Comparison of ENCODE assay signal across 8 mouse cellular contexts in genomic region chr9:115623948-115624347, GRCm38 (mm10).
A peak's percentile ranks its signal among the peaks of the same experiment; 100 is the strongest.
DNase-seq lines count a peak whose midpoint lies in the region; ATAC-seq and TF ChIP-seq lines count a peak whose summit lies in the region.

No protein-coding gene starts in this region.

- 0 out of 2 replicates have a peak, but pooled peaks have one; percentile 15 for TF ChIP-seq CTCF in lung, adult 2 months (IDR thresholded peaks at IDR 0.05; ENCODE audit: insufficient read depth, low read length)
- TF ChIP-seq CTCF in thymus, adult 2 months (IDR thresholded peaks at IDR 0.05; ENCODE audit: borderline replicate concordance, control insufficient read depth, extremely low read depth, insufficient read depth, low read length, poor library complexity): no peak

- H3K9me3 ChIP-seq in hindbrain, embryonic 10.5 days: no peaks in the 10 kb centered on the region
- H3K9me3 ChIP-seq in hindbrain, embryonic 14.5 days (ENCODE audit: control insufficient read depth, low read length): no peaks in the 10 kb centered on the region

- 65% methylated on average over 5 of the region's 5 CpGs for WGBS in hindbrain, embryonic 10.5 days
- WGBS in hindbrain, embryonic 14.5 days: 64% methylated on average over 5 of the region's 5 CpGs
- 15% methylated on average over 5 of the region's 5 CpGs for WGBS in lung, adult 2 months
- WGBS in thymus, adult 2 months: 4% methylated on average over 5 of the region's 5 CpGs

- no peaks in the 10 kb centered on the region for H3K27me3 ChIP-seq in hindbrain, embryonic 10.5 days (ENCODE audit: insufficient read depth, poor library complexity, severe bottlenecking)
- no peaks in the 10 kb centered on the region for H3K27me3 ChIP-seq in hindbrain, embryonic 14.5 days (ENCODE audit: control insufficient read depth, insufficient read depth, low read length)
- H3K27me3 ChIP-seq in thymus, adult 2 months (ENCODE audit: control insufficient read depth, insufficient read depth, low read length): no peaks in the 10 kb centered on the region

- peak; percentile 13 for DNase-seq in hindbrain, embryonic 10.5 days (ENCODE audit: low spot score)
- DNase-seq in hindbrain, embryonic 14.5 days (ENCODE audit: low spot score): no peak
- peak; percentile 32 for DNase-seq in embryo, embryonic 10.5 days (ENCODE audit: low spot score)
- no peak for DNase-seq in lung, adult 2 months
- DNase-seq in thymus, adult 2 months: peak; percentile 58
- DNase-seq in retina, postnatal 1 day: no peak
- DNase-seq in right cerebral cortex, postnatal 4 days: no peak
- no peak for DNase-seq in right cerebral cortex, postnatal 10 days (ENCODE audit: low spot score in 2 of 2)

- H3K36me3 ChIP-seq in hindbrain, embryonic 10.5 days: no peaks in the 10 kb centered on the region
- H3K36me3 ChIP-seq in hindbrain, embryonic 14.5 days (replicated peaks; ENCODE audit: control insufficient read depth, insufficient read depth): no peaks in the 10 kb centered on the region
- no peaks in the 10 kb centered on the region for H3K36me3 ChIP-seq in thymus, adult 2 months (ENCODE audit: control insufficient read depth, insufficient read depth, low read length)

- no peak for ATAC-seq in hindbrain, embryonic 14.5 days (ENCODE audit: low FRiP score)

- H3K9ac ChIP-seq in hindbrain, embryonic 14.5 days: no peak overlapping the region

- no peak for TF ChIP-seq POLR2A in lung, adult 2 months (IDR thresholded peaks at IDR 0.05; ENCODE audit: borderline replicate concordance, extremely low read depth, low read depth, low read length)
- 0 out of 2 replicates have a peak, but pooled peaks have one; percentile 14 for TF ChIP-seq POLR2A in thymus, adult 2 months (IDR thresholded peaks at IDR 0.05; ENCODE audit: control insufficient read depth, extremely low read depth, insufficient read depth, low read length, poor library complexity)

- H3K27ac ChIP-seq in hindbrain, embryonic 10.5 days: no peak overlapping the region
- H3K27ac ChIP-seq in hindbrain, embryonic 14.5 days: no peak overlapping the region
- H3K27ac ChIP-seq in thymus, adult 2 months (ENCODE audit: control insufficient read depth, insufficient read depth, low read length): peak overlapping the region; percentile 85

- H3K4me3 ChIP-seq in hindbrain, embryonic 10.5 days: no peak overlapping the region
- H3K4me3 ChIP-seq in hindbrain, embryonic 14.5 days (replicated peaks; ENCODE audit: low read length): no peak overlapping the region
- H3K4me3 ChIP-seq in lung, adult 2 months (replicated peaks; ENCODE audit: extremely low read depth, low read depth, low read length): no peak overlapping the region
- H3K4me3 ChIP-seq in thymus, adult 2 months (ENCODE audit: control insufficient read depth, insufficient read depth, low read length): no peak overlapping the region

- peaks cover 8% of the 10 kb centered on the region; the same call in 1 of the 2 replicates for H3K4me1 ChIP-seq in hindbrain, embryonic 10.5 days (replicated peaks)
- H3K4me1 ChIP-seq in hindbrain, embryonic 14.5 days (replicated peaks; ENCODE audit: control insufficient read depth, insufficient read depth, low read length): no peaks in the 10 kb centered on the region
- H3K4me1 ChIP-seq in lung, adult 2 months (ENCODE audit: control insufficient read depth, insufficient read depth, low read length): peaks cover 5% of the 10 kb centered on the region; the same call in 1 of the 2 replicates
- H3K4me1 ChIP-seq in thymus, adult 2 months (replicated peaks; ENCODE audit: control insufficient read depth, insufficient read depth, low read length): peaks cover 38% of the 10 kb centered on the region

- no peak overlapping the region for H3K4me2 ChIP-seq in hindbrain, embryonic 14.5 days (replicated peaks)

Comparison
In these comparisons a context has a peak if more than half of its experiments do, and no peak if none do; other contexts are left out.
1. DNase-seq: peak in hindbrain, embryonic 10.5 days (single experiment), embryo, embryonic 10.5 days (single experiment) and thymus, adult 2 months (single experiment); none in hindbrain, embryonic 14.5 days (single experiment), lung, adult 2 months (single experiment), retina, postnatal 1 day (single experiment), right cerebral cortex, postnatal 4 days (single experiment) and right cerebral cortex, postnatal 10 days (0 of 2).